Mouse (Mus musculus): ENCODE measurements around the gene 1700028K03Rik. TPM values are rescaled to one million over a fixed set of nuclear protein-coding genes. Genes with fewer than 3 reads are reported as not detected.

Gene 1700028K03Rik
- polyA plus RNA-seq, 1 experiment from 2014 or later = 0.22 TPM

DNA sequence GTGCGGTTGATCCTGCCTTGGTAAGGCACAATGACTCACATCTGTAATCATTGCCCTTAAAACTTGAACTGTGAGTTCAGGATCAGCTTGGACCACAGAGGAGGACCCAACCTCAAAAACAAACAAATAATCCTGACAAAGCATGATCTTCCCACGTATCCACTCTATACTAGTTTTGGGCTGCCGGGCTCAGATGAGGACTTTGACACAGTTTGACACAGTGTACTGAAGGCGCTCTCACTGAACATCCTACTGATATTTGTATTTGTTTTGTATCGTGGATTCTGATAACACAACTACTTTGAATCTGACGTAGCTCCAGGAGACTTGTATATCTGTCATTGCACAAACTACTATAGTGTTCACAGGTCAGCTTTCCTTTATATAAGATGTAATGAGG lies 13.1 kb upstream of the 1700028K03Rik start:
- Histone ChIP-seq H3K27ac (ENCODE audit: low read length) (no peak overlapping the region), H3K4me3 (ENCODE audit: low read depth, low read length) (no peak overlapping the region), H3K36me3 (ENCODE audit: control insufficient read depth, insufficient read depth, low read length) (no peaks in the 10 kb centered on the region), H3K9me3 (ENCODE audit: control insufficient read depth, low read depth, low read length) (no peaks in the 10 kb centered on the region), H3K4me1 (ENCODE audit: control insufficient read depth, insufficient read depth, low read length) (no peaks in the 10 kb centered on the region), H3K27me3 (ENCODE audit: control insufficient read depth, insufficient read depth, low read length) (no peaks in the 10 kb centered on the region), H3K4me2 (replicated peaks; ENCODE audit: low read depth, low read length) (no peak overlapping the region), H3K9ac (replicated peaks; ENCODE audit: low read depth, low read length) (no peak overlapping the region)
- 83% methylated on average over 6 of the region's 6 CpGs for WGBS
- ATAC-seq (ENCODE audit: insufficient number of reproducible peaks, insufficient read depth, low FRiP score, low read depth) = no peak

DNA sequence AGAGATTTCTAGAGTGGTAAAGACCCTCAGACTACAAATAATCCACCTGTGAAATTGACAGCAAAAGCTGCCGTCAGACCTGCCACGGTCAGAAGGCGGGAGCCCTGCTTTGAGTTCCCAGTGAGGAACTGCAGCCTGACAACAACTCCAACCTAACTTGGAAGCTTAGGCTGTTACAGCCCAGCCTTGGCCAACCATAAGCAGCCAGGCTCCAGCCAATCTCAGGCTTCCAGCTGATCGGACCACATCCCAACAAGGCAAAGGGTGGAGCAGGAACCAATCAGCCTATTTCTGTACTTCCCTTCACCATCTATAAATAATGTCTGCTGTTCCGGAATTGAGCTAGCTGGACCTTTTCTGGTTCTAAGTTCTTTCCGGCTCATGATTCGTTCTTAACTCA lies 12.6 kb upstream of the 1700028K03Rik start:
- no peaks in the 10 kb centered on the region for H3K9me3 ChIP-seq (ENCODE audit: control insufficient read depth, low read depth, low read length)
- H3K4me3 ChIP-seq (ENCODE audit: low read depth, low read length) = no peak overlapping the region
- no peak overlapping the region for H3K4me2 ChIP-seq (replicated peaks; ENCODE audit: low read depth, low read length)
- no peak overlapping the region for H3K27ac ChIP-seq (ENCODE audit: low read length)
- no peak overlapping the region for H3K9ac ChIP-seq (replicated peaks; ENCODE audit: low read depth, low read length)
- ATAC-seq (ENCODE audit: insufficient number of reproducible peaks, insufficient read depth, low FRiP score, low read depth) = no peak
- H3K4me1 ChIP-seq (ENCODE audit: control insufficient read depth, insufficient read depth, low read length) = no peaks in the 10 kb centered on the region
- no peaks in the 10 kb centered on the region for H3K27me3 ChIP-seq (ENCODE audit: control insufficient read depth, insufficient read depth, low read length)
- WGBS = 75% methylated on average over 7 of the region's 7 CpGs
- H3K36me3 ChIP-seq (ENCODE audit: control insufficient read depth, insufficient read depth, low read length) = no peaks in the 10 kb centered on the region

DNA sequence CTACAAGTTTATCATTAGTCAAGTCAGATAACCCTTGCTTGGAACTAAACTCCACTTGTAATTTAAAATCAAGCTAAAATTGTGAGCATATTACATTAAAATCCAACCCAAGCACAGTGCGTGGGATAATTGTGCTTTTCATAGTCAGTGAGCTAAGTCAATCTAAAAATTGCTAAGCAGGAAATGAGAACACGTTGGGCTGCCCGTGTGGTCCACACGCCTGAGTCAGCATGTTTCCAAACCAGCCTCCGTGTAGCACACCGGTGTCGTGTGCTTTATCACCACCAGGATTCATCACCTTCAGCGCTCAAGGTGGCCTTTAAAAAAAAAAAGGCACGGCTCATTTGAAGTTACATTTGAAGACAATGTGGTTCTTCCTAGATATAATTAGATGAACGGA lies 10.2 kb upstream of the 1700028K03Rik start:
- ATAC-seq (ENCODE audit: insufficient number of reproducible peaks, insufficient read depth, low FRiP score, low read depth) = no peak
- H3K27me3 ChIP-seq (ENCODE audit: control insufficient read depth, insufficient read depth, low read length) = no peaks in the 10 kb centered on the region
- H3K4me2 ChIP-seq (replicated peaks; ENCODE audit: low read depth, low read length) = no peak overlapping the region
- no peak overlapping the region for H3K27ac ChIP-seq (ENCODE audit: low read length)
- H3K4me1 ChIP-seq (ENCODE audit: control insufficient read depth, insufficient read depth, low read length) = no peaks in the 10 kb centered on the region
- H3K9me3 ChIP-seq (ENCODE audit: control insufficient read depth, low read depth, low read length) = no peaks in the 10 kb centered on the region
- 83% methylated on average over 10 of the region's 10 CpGs for WGBS
- H3K4me3 ChIP-seq (ENCODE audit: low read depth, low read length) = no peak overlapping the region
- no peak overlapping the region for H3K9ac ChIP-seq (replicated peaks; ENCODE audit: low read depth, low read length)
- H3K36me3 ChIP-seq (ENCODE audit: control insufficient read depth, insufficient read depth, low read length) = no peaks in the 10 kb centered on the region

DNA sequence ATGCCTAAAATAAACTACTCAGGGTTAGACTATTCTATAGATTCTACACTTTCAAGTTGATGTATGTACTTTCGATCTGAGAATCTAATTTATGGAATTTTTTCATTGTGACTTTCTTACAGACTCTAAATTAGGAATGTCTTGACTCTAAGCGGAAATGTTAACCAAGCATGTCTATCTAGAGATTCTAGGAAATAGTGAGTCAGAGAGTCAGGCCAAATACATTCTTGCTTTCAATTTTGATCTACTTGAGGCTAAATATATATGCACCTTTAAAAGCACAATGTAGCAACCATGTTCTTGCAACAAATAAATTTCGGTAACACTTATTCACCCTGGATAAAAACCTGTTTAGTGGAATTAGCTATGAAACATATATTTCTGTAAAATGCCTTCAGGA lies 5.7 kb upstream of the 1700028K03Rik start:
- H3K4me1 ChIP-seq (ENCODE audit: control insufficient read depth, insufficient read depth, low read length) = no peaks in the 10 kb centered on the region
- no peaks in the 10 kb centered on the region for H3K27me3 ChIP-seq (ENCODE audit: control insufficient read depth, insufficient read depth, low read length)
- H3K9me3 ChIP-seq (ENCODE audit: control insufficient read depth, low read depth, low read length) = no peaks in the 10 kb centered on the region
- H3K27ac ChIP-seq (ENCODE audit: low read length) = no peak overlapping the region
- 91% methylated on average over 3 of the region's 3 CpGs for WGBS
- H3K9ac ChIP-seq (replicated peaks; ENCODE audit: low read depth, low read length) = no peak overlapping the region
- no peak for ATAC-seq (ENCODE audit: insufficient number of reproducible peaks, insufficient read depth, low FRiP score, low read depth)
- H3K4me2 ChIP-seq (replicated peaks; ENCODE audit: low read depth, low read length) = no peak overlapping the region
- no peak overlapping the region for H3K4me3 ChIP-seq (ENCODE audit: low read depth, low read length)
- H3K36me3 ChIP-seq (ENCODE audit: control insufficient read depth, insufficient read depth, low read length) = no peaks in the 10 kb centered on the region

DNA sequence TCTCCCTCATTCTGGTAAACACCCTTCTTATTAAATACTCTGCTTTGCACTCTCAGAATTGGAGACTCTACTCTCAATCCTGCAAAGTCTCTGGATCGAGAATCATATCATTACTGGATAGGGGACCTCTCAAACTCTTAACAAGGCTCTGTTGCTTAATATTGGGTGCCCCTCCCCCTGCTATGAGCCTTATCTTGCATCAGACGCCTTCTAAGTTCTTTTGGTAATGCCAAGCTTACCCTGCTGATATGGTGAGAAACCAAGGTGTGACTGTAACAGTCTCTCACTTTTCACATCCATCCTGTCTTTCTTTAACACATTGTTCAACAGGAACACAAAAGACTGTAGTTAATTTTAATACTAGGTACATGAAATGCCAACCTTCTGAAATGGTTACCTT lies 919 bp upstream of the 1700028K03Rik start:
- Histone ChIP-seq H3K9ac (replicated peaks; ENCODE audit: low read depth, low read length) (no peak overlapping the region), H3K4me3 (ENCODE audit: low read depth, low read length) (no peak overlapping the region), H3K4me1 (ENCODE audit: control insufficient read depth, insufficient read depth, low read length) (no peaks in the 10 kb centered on the region), H3K4me2 (replicated peaks; ENCODE audit: low read depth, low read length) (no peak overlapping the region), H3K27ac (ENCODE audit: low read length) (no peak overlapping the region), H3K36me3 (ENCODE audit: control insufficient read depth, insufficient read depth, low read length) (no peaks in the 10 kb centered on the region), H3K9me3 (ENCODE audit: control insufficient read depth, low read depth, low read length) (no peaks in the 10 kb centered on the region), H3K27me3 (ENCODE audit: control insufficient read depth, insufficient read depth, low read length) (no peaks in the 10 kb centered on the region)
- no peak for ATAC-seq (ENCODE audit: insufficient number of reproducible peaks, insufficient read depth, low FRiP score, low read depth)
- WGBS = 68% methylated on average over 2 of the region's 2 CpGs

DNA sequence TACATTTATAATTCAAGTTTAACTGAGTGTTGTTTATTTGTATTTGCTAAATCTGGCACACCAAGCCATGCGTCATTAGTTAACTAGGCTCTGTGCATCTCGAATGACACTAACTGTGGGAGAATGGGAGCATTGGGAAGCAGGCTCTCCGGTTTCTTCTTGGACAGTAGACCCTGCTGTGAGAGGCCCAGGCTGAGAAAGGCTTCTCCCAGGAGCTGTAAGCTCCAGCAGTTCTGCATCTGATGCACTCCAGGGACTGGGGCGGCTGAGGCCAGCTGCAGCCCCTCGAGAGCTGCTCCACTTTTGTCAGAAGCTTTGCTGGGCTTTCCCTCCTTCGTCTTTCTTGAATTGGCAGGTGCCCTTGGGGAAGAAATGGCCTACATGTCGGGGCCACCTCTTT lies 7.2 kb downstream of the 1700028K03Rik start:
- H3K27me3 ChIP-seq (ENCODE audit: control insufficient read depth, insufficient read depth, low read length) = no peaks in the 10 kb centered on the region
- ATAC-seq (ENCODE audit: insufficient number of reproducible peaks, insufficient read depth, low FRiP score, low read depth) = no peak
- no peak overlapping the region for H3K4me2 ChIP-seq (replicated peaks; ENCODE audit: low read depth, low read length)
- no peak overlapping the region for H3K4me3 ChIP-seq (ENCODE audit: low read depth, low read length)
- H3K27ac ChIP-seq (ENCODE audit: low read length) = no peak overlapping the region
- H3K36me3 ChIP-seq (ENCODE audit: control insufficient read depth, insufficient read depth, low read length) = no peaks in the 10 kb centered on the region
- WGBS = 43% methylated on average over 7 of the region's 7 CpGs
- no peaks in the 10 kb centered on the region for H3K9me3 ChIP-seq (ENCODE audit: control insufficient read depth, low read depth, low read length)
- H3K9ac ChIP-seq (replicated peaks; ENCODE audit: low read depth, low read length) = no peak overlapping the region
- no peaks in the 10 kb centered on the region for H3K4me1 ChIP-seq (ENCODE audit: control insufficient read depth, insufficient read depth, low read length)

DNA sequence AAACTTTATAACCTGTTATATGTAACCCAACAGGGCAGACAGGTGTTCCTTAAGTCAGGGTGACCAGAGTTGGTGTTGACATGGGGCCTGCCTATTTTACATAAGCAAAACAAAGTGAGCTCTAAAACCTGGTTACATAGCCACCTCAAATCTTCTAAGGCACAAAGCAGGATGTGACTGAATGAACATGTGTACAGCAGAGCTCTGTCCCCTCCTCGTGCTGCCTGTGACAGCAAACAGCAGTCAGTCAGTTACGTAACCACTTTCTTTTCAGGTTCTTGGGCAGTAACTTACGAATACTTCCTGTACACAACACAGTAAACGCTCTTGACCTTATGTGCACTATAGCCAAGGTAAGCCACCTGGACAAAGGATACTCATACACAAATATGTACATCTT lies 11.4 kb downstream of the 1700028K03Rik start:
- H3K36me3 ChIP-seq (ENCODE audit: control insufficient read depth, insufficient read depth, low read length) = peaks cover 11% of the 10 kb centered on the region; the same call in 1 of the 2 replicates
- WGBS = 77% methylated on average over 4 of the region's 4 CpGs

DNA sequence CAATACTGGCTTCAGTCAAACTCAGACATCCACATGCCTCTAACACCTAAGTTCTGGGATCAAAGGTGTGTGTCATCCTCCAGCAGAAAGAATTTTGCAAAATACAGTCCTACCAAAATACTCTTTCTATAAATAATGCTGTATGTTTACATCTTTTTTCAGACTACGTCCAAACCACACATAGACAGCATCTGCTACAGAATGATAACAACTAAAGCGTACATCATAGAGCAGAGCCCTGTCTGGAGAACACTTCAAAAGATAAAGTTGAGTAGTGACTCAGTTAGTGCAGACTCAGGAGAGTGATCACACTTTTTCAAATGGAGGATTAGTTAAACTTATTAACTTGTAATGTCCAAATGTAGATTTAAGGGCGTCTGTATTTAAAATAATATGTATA lies 13.4 kb downstream of the 1700028K03Rik start:
- Histone ChIP-seq H3K27ac (ENCODE audit: low read length) (no peak overlapping the region), H3K9ac (replicated peaks; ENCODE audit: low read depth, low read length) (no peak overlapping the region), H3K4me1 (ENCODE audit: control insufficient read depth, insufficient read depth, low read length) (no peaks in the 10 kb centered on the region), H3K4me2 (replicated peaks; ENCODE audit: low read depth, low read length) (no peak overlapping the region), H3K27me3 (ENCODE audit: control insufficient read depth, insufficient read depth, low read length) (no peaks in the 10 kb centered on the region), H3K4me3 (ENCODE audit: low read depth, low read length) (no peak overlapping the region), H3K9me3 (ENCODE audit: control insufficient read depth, low read depth, low read length) (no peaks in the 10 kb centered on the region), H3K36me3 (ENCODE audit: control insufficient read depth, insufficient read depth, low read length) (peaks cover 11% of the 10 kb centered on the region)
- no peak for ATAC-seq (ENCODE audit: insufficient number of reproducible peaks, insufficient read depth, low FRiP score, low read depth)
- 76% methylated on average over 3 of the region's 3 CpGs for WGBS

More for the DNA sequence above, 11.4 kb downstream of the 1700028K03Rik start:
- no peak overlapping the region for H3K4me3 ChIP-seq (ENCODE audit: low read depth, low read length)
- H3K4me2 ChIP-seq (replicated peaks; ENCODE audit: low read depth, low read length) = no peak overlapping the region
- no peak for ATAC-seq (ENCODE audit: insufficient number of reproducible peaks, insufficient read depth, low FRiP score, low read depth)
- H3K27me3 ChIP-seq (ENCODE audit: control insufficient read depth, insufficient read depth, low read length) = no peaks in the 10 kb centered on the region
- H3K9ac ChIP-seq (replicated peaks; ENCODE audit: low read depth, low read length) = no peak overlapping the region
- no peaks in the 10 kb centered on the region for H3K4me1 ChIP-seq (ENCODE audit: control insufficient read depth, insufficient read depth, low read length)
- H3K9me3 ChIP-seq (ENCODE audit: control insufficient read depth, low read depth, low read length) = no peaks in the 10 kb centered on the region
- H3K27ac ChIP-seq (ENCODE audit: low read length) = no peak overlapping the region

DNA sequence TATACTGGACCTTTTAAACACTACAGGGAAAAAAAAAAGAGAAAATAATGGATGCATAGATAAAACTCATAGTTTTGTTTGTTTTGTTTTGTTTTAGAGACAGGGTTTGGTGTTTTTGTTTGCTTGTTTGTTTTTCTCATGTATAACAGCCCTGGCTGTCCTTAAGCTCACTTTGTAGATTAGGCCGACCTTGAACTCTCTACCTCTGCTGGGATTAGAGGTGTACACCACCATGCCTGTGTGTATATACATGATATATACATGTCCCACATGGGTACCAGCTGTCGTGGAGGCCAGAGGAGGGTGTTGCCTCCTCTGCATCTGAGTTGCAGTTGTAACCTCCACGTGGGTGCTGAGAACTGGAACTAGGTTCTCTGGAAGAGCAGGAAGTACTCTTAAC lies 13.9 kb downstream of the 1700028K03Rik start:
- Histone ChIP-seq H3K27ac (ENCODE audit: low read length) (no peak overlapping the region), H3K27me3 (ENCODE audit: control insufficient read depth, insufficient read depth, low read length) (no peaks in the 10 kb centered on the region), H3K9me3 (ENCODE audit: control insufficient read depth, low read depth, low read length) (no peaks in the 10 kb centered on the region), H3K9ac (replicated peaks; ENCODE audit: low read depth, low read length) (no peak overlapping the region), H3K4me3 (ENCODE audit: low read depth, low read length) (no peak overlapping the region), H3K4me1 (ENCODE audit: control insufficient read depth, insufficient read depth, low read length) (no peaks in the 10 kb centered on the region), H3K36me3 (ENCODE audit: control insufficient read depth, insufficient read depth, low read length) (peaks cover 11% of the 10 kb centered on the region), H3K4me2 (replicated peaks; ENCODE audit: low read depth, low read length) (no peak overlapping the region)
- no peak for ATAC-seq (ENCODE audit: insufficient number of reproducible peaks, insufficient read depth, low FRiP score, low read depth)
- WGBS = 87% methylated on average over 3 of the region's 3 CpGs
